Mouse (Mus musculus) erythroblast, embryonic 14.5 days (primary cell): ENCODE results near the gene Rbm17. TPM values are rescaled to one million over a fixed set of nuclear protein-coding genes. Genes with fewer than 3 reads are reported as not detected.
A peak's percentile ranks its signal among the peaks of the same experiment; 100 is the strongest.

Source experiments
- H3K27me3 ChIP-seq: 2 replicates; pipeline ENCODE4 v1.6.1; 2012; ENCODE audit warnings: inconsistent platforms; ENCODE audit not compliant: control insufficient read depth
- H3K36me3 ChIP-seq: 2 replicates; pipeline ENCODE4 v1.6.1; 2012; ENCODE audit warnings: mild to moderate bottlenecking, inconsistent platforms; ENCODE audit not compliant: control insufficient read depth
- H3K4me1 ChIP-seq: 2 replicates; pipeline ENCODE4 v1.6.1; 2012; ENCODE audit warnings: inconsistent platforms; ENCODE audit not compliant: control insufficient read depth
- H3K4me3 ChIP-seq: replicated peaks from 2 replicates; pipeline ENCODE3; 2012; ENCODE audit warnings: moderate library complexity, mild to moderate bottlenecking, inconsistent platforms
- H3K9me3 ChIP-seq: 2 replicates; pipeline ENCODE4 v1.6.1; 2012; ENCODE audit warnings: low read length, inconsistent platforms, mixed read lengths; ENCODE audit not compliant: control insufficient read depth
- GATA1 ChIP-seq: IDR thresholded peaks from 2 replicates; pipeline ENCODE4 v1.6.1; 2012; ENCODE audit warnings: low read length, inconsistent platforms, mixed read lengths
- TAL1 ChIP-seq: IDR thresholded peaks from 3 replicates; pipeline ENCODE4 v1.6.1; 2012; ENCODE audit warnings: low read length, inconsistent platforms, mixed read lengths
- polyA plus RNA-seq: library from polyadenylated mRNA; stranded (reverse); fragments of >175 nt; gene quantifications from 2 replicates; pipeline ENCODE4 v1.2.3, GENCODE M21; 2012

The Rbm17 gene
- polyA plus RNA-seq, 1 experiment = 3.4 TPM

DNA sequence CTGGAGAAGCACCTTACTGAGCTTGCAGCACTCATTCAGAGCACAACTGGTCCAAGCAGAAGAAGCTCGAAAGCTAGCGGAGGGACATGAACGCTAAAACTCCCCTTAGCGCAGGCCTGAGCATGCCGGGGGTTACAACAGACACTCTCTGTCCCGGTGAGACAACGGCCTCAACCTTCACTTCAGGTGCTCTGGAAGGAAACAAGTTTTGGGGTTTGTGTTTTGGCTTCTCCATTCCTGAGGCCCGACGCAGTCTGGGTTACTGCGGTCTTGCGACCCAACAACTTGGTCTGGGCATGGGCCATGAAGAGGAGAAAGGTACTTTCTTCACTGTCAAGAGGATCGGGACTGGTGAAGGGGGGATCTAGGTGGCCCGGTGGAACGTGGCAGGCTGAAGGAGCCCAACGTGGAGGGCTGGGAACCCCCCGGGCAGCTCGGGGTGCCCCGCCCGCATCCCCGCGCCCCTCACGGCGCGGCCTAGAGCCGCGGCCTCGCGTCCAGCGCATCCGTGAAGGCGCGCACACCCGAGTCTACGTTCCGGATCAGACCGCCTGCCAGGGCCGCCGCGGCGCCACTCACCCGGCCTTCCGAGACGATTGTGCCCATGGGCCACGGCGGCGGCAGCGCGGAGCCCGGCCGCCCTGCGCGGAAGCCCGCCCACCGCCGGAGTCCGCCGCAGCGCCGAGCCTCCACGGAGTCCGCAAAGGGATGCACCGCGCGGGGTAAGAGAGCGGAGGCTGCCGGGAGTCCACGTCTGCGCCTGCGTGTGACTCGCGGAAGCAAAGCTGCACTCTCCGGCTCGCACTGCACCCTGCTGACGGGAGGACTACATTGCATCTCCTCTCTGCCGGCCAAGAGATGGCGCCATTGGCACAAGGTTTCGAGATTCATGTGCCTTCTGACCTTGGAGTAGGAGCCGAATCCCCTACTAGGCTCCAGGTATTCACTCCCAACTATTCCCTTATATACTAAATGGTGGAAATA lies 1.2 kb downstream of the Rbm17 start:
- peaks cover 30% of the 10 kb centered on the region for H3K36me3 ChIP-seq

DNA sequence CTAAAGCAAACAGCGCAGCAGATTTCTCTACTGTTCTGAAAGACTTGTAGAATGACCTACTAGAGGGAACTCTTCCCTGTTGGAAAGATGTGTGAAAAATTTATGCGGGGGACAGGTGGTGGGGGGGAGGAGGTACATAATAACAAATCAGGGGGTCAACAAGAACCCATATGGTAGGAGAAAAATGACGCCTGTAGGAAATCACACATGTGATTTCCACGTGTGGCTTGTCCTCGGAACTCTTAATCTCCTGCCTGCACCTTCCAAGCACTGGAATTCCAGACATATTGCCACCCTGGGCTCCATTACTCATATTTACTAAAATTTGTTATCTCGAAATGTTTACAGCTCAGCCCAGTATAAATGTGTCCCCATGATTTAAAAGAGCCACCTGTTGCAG lies 2.2 kb downstream of the Rbm17 start:
- Histone ChIP-seq H3K36me3 (peaks cover 40% of the 10 kb centered on the region), H3K9me3 (no peaks in the 10 kb centered on the region), H3K27me3 (no peaks in the 10 kb centered on the region), H3K4me3 (peak overlapping the region; percentile 94), H3K4me1 (peaks cover 19% of the 10 kb centered on the region)
- TF ChIP-seq TAL1 (no peak), GATA1 (no peak)

More for the DNA sequence above, 1.2 kb downstream of the Rbm17 start:
- Histone ChIP-seq H3K4me3 (peak overlapping the region; percentile 94), H3K27me3 (no peaks in the 10 kb centered on the region), H3K4me1 (peaks cover 19% of the 10 kb centered on the region), H3K9me3 (no peaks in the 10 kb centered on the region)
- TF ChIP-seq GATA1 = no peak
- TF ChIP-seq TAL1 = no peak

DNA sequence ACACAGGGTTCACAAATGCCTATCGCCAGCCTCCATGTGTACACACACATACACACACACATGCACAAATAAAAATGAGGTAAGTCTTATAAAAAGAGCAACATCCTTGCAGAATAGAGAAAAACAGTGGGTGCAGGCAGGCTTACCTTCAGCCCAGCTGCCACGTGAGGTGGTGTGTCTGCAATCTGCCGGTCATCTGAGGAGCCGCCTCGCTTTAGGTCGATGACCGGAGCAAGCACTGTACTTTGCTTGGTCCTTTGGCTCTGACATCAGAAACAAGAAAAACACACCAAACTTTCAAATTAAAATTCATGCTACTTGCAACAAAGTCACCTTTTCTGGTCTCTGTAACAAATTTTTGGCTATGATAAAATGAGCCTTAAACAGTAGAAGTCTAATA lies 6.0 kb downstream of the Rbm17 start:
- H3K9me3 ChIP-seq = no peaks in the 10 kb centered on the region
- peaks cover 16% of the 10 kb centered on the region for H3K4me1 ChIP-seq
- H3K4me3 ChIP-seq = no peak overlapping the region
- no peak for TF ChIP-seq GATA1
- no peak for TF ChIP-seq TAL1
- H3K27me3 ChIP-seq = no peaks in the 10 kb centered on the region
- H3K36me3 ChIP-seq = peaks cover 70% of the 10 kb centered on the region

DNA sequence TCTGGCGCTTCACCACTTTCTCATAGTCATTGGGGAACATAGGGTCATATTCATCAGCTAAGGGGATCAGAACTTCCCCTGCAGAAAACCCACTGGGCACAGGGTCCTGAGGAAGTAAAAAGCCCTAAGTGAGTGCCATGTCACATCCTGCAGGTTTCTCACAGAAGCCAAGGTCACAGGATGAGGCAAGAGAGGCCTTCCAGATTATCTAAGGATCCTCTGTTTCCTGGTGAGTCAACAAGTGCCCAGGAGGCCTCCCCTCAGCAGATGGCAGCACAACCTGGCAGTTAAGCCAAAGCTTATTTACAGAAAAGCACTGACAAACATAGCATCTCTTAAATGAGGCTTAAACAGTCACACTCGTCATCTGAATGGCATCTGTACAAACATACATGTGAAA lies 7.3 kb downstream of the Rbm17 start:
- Histone ChIP-seq H3K4me3 (no peak overlapping the region), H3K36me3 (peaks cover 82% of the 10 kb centered on the region), H3K27me3 (no peaks in the 10 kb centered on the region), H3K9me3 (no peaks in the 10 kb centered on the region), H3K4me1 (peaks cover 8% of the 10 kb centered on the region)
- TF ChIP-seq GATA1 (no peak), TAL1 (no peak)

DNA sequence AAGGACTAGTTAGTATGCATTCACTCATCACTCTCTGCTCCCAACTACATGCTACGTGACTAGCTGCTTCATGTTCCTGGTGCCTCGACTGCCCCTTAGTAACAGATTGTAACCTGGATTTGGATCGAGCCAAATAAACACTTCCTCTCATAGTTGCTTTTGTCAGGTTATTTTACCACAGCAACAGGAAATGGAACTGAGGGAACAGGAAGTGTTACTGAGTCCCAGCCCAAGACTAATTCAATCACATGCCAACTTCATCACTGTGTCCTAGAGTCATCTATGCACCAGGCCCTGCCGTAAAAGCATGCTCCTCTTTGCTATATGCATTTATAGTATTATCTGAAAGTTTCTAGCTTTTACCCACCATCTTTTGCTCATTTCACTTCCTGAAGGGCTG lies 16.0 kb downstream of the Rbm17 start:
- Histone ChIP-seq H3K4me1 (no peaks in the 10 kb centered on the region), H3K36me3 (peaks cover 94% of the 10 kb centered on the region)
- no peak for TF ChIP-seq TAL1
- no peak for TF ChIP-seq GATA1

DNA sequence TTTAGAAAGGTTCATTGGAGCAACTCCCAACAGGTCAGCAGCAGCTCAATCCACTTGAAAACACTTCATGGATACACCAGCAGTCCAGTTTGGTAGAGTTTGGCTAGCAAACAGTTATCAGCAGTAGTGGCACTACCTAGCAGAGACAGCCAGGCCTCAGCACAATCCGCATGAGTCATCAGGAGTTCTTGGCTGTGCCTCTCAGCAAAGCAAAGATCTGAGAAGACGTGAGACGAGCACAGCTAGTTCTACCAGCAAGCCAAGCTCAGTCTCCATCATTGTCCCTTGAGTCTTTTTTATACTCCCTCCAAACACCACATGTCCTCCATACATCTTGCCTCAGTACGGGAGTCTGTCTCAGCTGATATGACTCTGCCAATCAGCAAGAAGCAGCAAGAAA lies 24.6 kb downstream of the Rbm17 start:
- H3K36me3 ChIP-seq = peaks cover 15% of the 10 kb centered on the region
- TF ChIP-seq TAL1 (no peak), GATA1 (no peak)
- no peaks in the 10 kb centered on the region for H3K4me1 ChIP-seq
- no peak overlapping the region for H3K4me3 ChIP-seq
- peaks cover 8% of the 10 kb centered on the region for H3K9me3 ChIP-seq
- no peaks in the 10 kb centered on the region for H3K27me3 ChIP-seq

More for the DNA sequence above, 16.0 kb downstream of the Rbm17 start:
- Histone ChIP-seq H3K4me3 (no peak overlapping the region), H3K27me3 (no peaks in the 10 kb centered on the region), H3K9me3 (no peaks in the 10 kb centered on the region)

DNA sequence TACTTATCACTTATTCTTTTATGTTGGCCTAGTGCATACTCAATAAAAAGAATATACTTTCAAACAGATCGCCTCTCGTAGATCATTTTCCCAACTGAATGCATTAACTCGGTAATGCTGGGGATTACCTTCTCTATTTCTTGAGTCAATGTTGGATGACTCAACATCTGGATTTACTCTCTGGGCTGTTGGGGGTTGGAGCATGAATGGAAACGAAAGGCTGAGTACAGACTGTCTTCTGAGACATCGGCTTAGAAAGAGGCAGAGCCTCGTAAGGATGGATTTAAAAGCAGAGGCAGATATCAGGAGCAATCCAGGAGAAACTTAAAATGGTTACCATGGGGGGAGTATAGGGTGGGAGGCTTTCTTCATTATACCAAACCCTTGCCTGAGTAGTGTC lies 25.8 kb downstream of the Rbm17 start:
- H3K4me1 ChIP-seq = no peaks in the 10 kb centered on the region

DNA sequence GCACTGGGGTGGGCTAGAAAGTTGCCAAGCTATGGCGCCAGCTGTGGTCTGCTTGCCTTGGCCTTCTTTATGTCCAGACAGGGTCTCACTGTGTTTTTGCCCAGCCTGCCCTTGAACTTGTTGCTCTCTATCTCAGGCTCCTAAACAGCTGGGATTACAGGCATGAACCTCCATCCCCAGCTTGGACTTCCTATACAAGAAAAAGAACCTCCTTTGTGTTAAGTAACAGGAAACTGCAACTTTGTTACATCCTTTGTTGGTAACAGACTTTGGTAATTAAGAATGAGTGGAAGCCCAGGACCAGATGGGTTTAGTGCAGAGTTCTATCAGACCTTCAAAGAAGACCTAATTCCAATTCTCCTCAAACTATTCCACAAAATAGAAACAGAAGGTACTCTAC lies 30.3 kb downstream of the Rbm17 start:
- Histone ChIP-seq H3K4me3 (no peak overlapping the region), H3K36me3 (no peaks in the 10 kb centered on the region), H3K27me3 (no peaks in the 10 kb centered on the region), H3K4me1 (no peaks in the 10 kb centered on the region), H3K9me3 (no peaks in the 10 kb centered on the region)
- no peak for TF ChIP-seq TAL1
- TF ChIP-seq GATA1 = no peak

More for the DNA sequence above, 25.8 kb downstream of the Rbm17 start:
- TF ChIP-seq GATA1 = no peak
- no peak for TF ChIP-seq TAL1
- Histone ChIP-seq H3K27me3 (no peaks in the 10 kb centered on the region), H3K4me3 (no peak overlapping the region), H3K9me3 (peaks cover 8% of the 10 kb centered on the region), H3K36me3 (peaks cover 7% of the 10 kb centered on the region)

DNA sequence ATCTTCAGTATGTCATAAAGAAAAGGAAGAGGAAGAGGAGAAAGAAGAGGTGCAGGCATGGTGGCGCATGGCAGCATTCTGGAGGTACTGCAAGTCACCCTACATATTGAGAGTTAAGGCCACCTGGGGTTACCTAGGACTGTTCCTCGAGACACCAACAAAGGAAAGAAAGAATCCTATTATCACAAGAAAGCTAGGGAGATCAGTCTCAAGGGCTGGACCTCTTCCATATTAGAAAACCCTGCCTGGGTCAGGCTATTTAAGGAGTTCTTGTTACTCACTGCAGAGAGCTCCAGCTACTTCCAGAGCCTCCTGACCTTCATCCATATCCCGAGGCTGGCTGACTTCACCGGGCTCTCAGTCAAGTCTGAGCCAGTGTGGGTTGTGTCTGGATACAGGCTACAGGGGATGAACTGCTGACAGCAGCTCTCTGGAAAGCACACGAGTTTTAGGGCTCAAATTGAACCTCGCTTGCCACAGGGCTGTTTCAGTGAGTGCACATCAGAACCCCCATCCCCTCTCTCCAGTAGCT lies 32.9 kb downstream of the Rbm17 start:
- H3K4me3 ChIP-seq = no peak overlapping the region
- H3K4me1 ChIP-seq = no peaks in the 10 kb centered on the region
- no peak for TF ChIP-seq TAL1
- TF ChIP-seq GATA1 = no peak
- no peaks in the 10 kb centered on the region for H3K27me3 ChIP-seq
- H3K9me3 ChIP-seq = no peaks in the 10 kb centered on the region
- H3K36me3 ChIP-seq = no peaks in the 10 kb centered on the region
